Mouse (Mus musculus) midbrain, postnatal 0 days (tissue): ENCODE data around the gene Ctsz. TPM values are rescaled to one million over a fixed set of nuclear protein-coding genes. Genes with fewer than 3 reads are reported as not detected.

Source experiments
- ATAC-seq: fragments of 200-750 bp; cut with Nextera tagmentation; 2 replicates; pipeline ENCODE4 v1.8.0; 2017; ENCODE audit warnings: moderate number of reproducible peaks, mild to moderate bottlenecking, moderate TSS enrichment, moderate library complexity; ENCODE audit not compliant: low FRiP score
- DNase-seq: peaks from one replicate; pipeline ENCODE4 v3.0.0-alpha.2; 2015; ENCODE audit warnings: low spot score
- H3K27ac ChIP-seq: fragments of 300-500 bp; sonication (generic); 2 replicates; pipeline ENCODE4 v1.5.1; 2014; ENCODE audit warnings: low read depth, mild to moderate bottlenecking, low read length, mixed read lengths
- H3K27me3 ChIP-seq: fragments of 300-500 bp; sonication (generic); 2 replicates; pipeline ENCODE4 v1.6.1; 2014; ENCODE audit warnings: low read length, control low read depth, mixed read lengths; ENCODE audit not compliant: insufficient read depth
- H3K36me3 ChIP-seq: fragments of 300-500 bp; sonication (generic); 2 replicates; pipeline ENCODE4 v1.6.1; 2014; ENCODE audit warnings: low read length, control low read depth, mixed read lengths; ENCODE audit not compliant: insufficient read depth
- H3K4me1 ChIP-seq: fragments of 300-500 bp; sonication (generic); 2 replicates; pipeline ENCODE4 v1.6.1; 2014; ENCODE audit warnings: mild to moderate bottlenecking, control low read depth, antibody characterized with exemption, low read length, mixed read lengths; ENCODE audit not compliant: insufficient read depth
- H3K4me2 ChIP-seq: fragments of 300-500 bp; sonication (generic); 2 replicates; pipeline ENCODE4 v1.6.1; 2014; ENCODE audit warnings: low read depth, mild to moderate bottlenecking, low read length, mixed read lengths; ENCODE audit not compliant: poor library complexity, severe bottlenecking
- H3K4me3 ChIP-seq: fragments of 300-500 bp; sonication (generic); 2 replicates; pipeline ENCODE4 v1.5.1; 2014; ENCODE audit warnings: low read depth, mild to moderate bottlenecking, low read length, moderate library complexity
- H3K9ac ChIP-seq: fragments of 300-500 bp; sonication (generic); replicated peaks from 2 replicates; pipeline ENCODE4 v1.6.1; 2014; ENCODE audit warnings: mild to moderate bottlenecking, low read length, moderate library complexity, mixed read lengths; ENCODE audit not compliant: poor library complexity, severe bottlenecking
- H3K9me3 ChIP-seq: fragments of 300-500 bp; sonication (generic); 2 replicates; pipeline ENCODE4 v1.6.1; 2016; ENCODE audit warnings: low read length, control low read depth
- CTCF ChIP-seq: IDR thresholded peaks from 2 replicates; pipeline ENCODE4 v1.5.1; 2016; ENCODE audit warnings: antibody characterized with exemption, mild to moderate bottlenecking
- WGBS: fragments of 180-500 bp; shearing (Covaris S2); extraction: QIAGEN DNeasy Blood & Tissue Kit; methylation state at CpG from one replicate; pipeline ENCODE4 v1.1.7; 2014; 5-methylcytosine and 5-hydroxymethylcytosine counted together
- polyA plus RNA-seq: library from polyadenylated mRNA; unstranded; fragments of >200 nt; fragmentation: Nextera tagmentation; extraction: Ambion mirVana; gene quantifications from 2 replicates; pipeline ENCODE4 v1.2.1, GENCODE M21; 2015
- total RNA-seq: library from RNA; depleted of rRNA; stranded (reverse); fragments of >200 nt; gene quantifications from 2 replicates; pipeline ENCODE4 v1.2.3, GENCODE M21; 2014

Gene Ctsz
- total and polyA plus RNA-seq, 2 experiments from 2014 or later, result 47.8 to 48.4 TPM

- no peaks in the 10 kb centered on the region for H3K36me3 ChIP-seq
Measured at GRCm38 (mm10) chr2:174446492-174446891, 7.7 kb upstream of the Ctsz start.

DNA sequence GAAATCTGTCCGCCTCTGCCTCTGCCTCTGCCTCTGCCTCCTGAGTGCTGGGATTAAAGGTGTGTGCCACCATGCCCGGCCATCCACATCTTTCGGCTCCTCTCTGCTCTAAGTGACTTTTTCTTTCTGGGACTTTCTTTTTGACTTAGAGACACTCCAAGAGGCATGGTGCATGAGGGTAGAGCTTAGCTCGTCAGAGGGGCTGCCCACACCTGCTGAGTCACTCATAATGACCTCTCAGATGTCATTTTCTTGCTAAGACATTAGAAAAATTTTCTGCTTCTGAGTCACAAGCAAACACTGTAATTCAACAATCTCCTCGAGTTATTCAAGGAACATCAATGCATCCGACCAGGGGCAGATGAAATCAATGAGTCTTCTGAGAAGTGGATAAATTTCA lies 6.2 kb upstream of the Ctsz start:
- Histone ChIP-seq H3K9me3 (no peaks in the 10 kb centered on the region), H3K4me2 (no peak overlapping the region), H3K4me1 (no peaks in the 10 kb centered on the region), H3K9ac (no peak overlapping the region), H3K27ac (no peak overlapping the region), H3K36me3 (no peaks in the 10 kb centered on the region), H3K4me3 (no peak overlapping the region), H3K27me3 (no peaks in the 10 kb centered on the region)
- no peak for DNase-seq
- TF ChIP-seq CTCF, result no peak
- WGBS, result 81% methylated on average over 6 of the region's 6 CpGs
- no peak for ATAC-seq

More at GRCm38 (mm10) chr2:174446492-174446891, 7.7 kb upstream of the Ctsz start:
- H3K9me3 ChIP-seq, result no peaks in the 10 kb centered on the region
- no peak overlapping the region for H3K27ac ChIP-seq
- no peak overlapping the region for H3K9ac ChIP-seq
- no peak overlapping the region for H3K4me2 ChIP-seq
- H3K27me3 ChIP-seq, result no peaks in the 10 kb centered on the region
- no peak for ATAC-seq
- no peak for TF ChIP-seq CTCF
- no peak overlapping the region for H3K4me3 ChIP-seq
- 52% methylated on average over 7 of the region's 7 CpGs for WGBS
- DNase-seq, result no peak
- H3K4me1 ChIP-seq, result no peaks in the 10 kb centered on the region

DNA sequence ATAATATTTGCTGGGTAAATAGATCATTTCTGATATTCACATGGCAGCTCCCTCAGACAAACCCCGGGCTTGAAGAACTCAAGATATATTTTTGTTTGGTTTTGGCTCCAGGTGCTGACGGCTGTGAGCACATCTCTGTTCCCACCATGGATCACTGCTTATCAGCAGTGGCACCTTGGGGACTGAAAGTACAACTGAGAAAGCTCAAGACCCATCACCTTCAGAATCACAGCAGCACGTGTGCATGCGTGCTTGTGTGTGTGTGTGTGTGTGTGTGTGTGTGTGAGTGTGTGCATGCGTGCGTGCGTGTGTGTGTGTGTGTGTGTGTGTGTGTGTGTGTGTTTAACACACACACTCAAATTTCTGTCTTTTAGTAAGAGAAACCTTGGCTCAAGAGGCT lies 5.5 kb upstream of the Ctsz start:
- Histone ChIP-seq H3K27ac (no peak overlapping the region), H3K4me3 (no peak overlapping the region), H3K4me2 (no peak overlapping the region), H3K27me3 (no peaks in the 10 kb centered on the region), H3K36me3 (no peaks in the 10 kb centered on the region), H3K9ac (no peak overlapping the region), H3K9me3 (no peaks in the 10 kb centered on the region), H3K4me1 (no peaks in the 10 kb centered on the region)
- TF ChIP-seq CTCF, result no peak
- DNase-seq (no peak), ATAC-seq (no peak)
- 89% methylated on average over 7 of the region's 7 CpGs for WGBS

DNA sequence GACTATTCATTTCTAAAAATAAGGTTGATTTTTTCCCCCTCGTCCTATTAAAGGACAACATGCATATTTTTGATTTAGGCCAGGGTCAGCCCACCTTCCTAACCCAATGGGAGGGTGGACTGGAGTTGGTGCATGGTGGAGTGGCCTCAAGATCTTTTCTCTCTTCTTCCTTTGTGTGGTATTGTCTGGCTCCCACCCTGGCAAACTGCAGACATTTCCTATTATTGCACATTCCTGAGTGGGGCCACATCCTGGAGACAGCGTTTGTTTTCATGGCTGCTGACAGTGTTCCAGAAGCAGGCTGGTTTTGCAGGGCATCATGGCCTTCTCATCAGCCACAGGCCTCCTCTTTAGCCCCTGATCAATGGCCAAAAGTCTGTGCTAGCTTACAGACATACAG lies 4.2 kb upstream of the Ctsz start:
- no peaks in the 10 kb centered on the region for H3K9me3 ChIP-seq
- H3K4me2 ChIP-seq, result no peak overlapping the region
- no peak overlapping the region for H3K27ac ChIP-seq
- H3K36me3 ChIP-seq, result no peaks in the 10 kb centered on the region
- ATAC-seq, result no peak
- H3K9ac ChIP-seq, result no peak overlapping the region
- no peak for DNase-seq
- TF ChIP-seq CTCF, result no peak
- no peaks in the 10 kb centered on the region for H3K27me3 ChIP-seq
- no peak overlapping the region for H3K4me3 ChIP-seq
- H3K4me1 ChIP-seq, result peaks cover 9% of the 10 kb centered on the region; the same call in 1 of the 2 replicates
- WGBS, result 58% methylated on average over 2 of the region's 2 CpGs

DNA sequence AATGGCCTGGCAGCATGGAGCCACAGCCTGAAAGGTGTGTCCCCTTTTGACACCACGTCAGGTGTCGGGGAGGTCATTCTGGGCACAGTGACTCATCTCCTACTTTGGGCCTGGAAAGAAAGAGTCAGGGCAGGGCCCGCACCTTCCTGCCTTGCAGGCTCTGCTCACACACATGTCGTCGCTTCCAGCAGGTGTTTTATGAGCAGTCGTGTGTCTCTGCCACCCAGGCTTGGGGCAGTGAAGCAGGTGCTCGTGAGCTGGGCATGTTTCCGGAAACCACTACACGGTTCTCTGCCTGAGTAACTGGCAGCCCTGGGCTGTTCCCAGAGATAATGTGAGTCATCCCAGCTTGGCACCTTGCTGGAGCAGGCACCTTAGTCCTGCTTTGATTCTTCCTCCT lies 3.6 kb upstream of the Ctsz start:
- H3K36me3 ChIP-seq, result no peaks in the 10 kb centered on the region
- ATAC-seq, result no peak
- 88% methylated on average over 9 of the region's 9 CpGs for WGBS
- DNase-seq, result no peak
- H3K9me3 ChIP-seq, result no peaks in the 10 kb centered on the region
- H3K4me3 ChIP-seq, result no peak overlapping the region
- H3K9ac ChIP-seq, result no peak overlapping the region
- no peak overlapping the region for H3K27ac ChIP-seq
- H3K27me3 ChIP-seq, result no peaks in the 10 kb centered on the region
- no peak overlapping the region for H3K4me2 ChIP-seq
- H3K4me1 ChIP-seq, result peaks cover 9% of the 10 kb centered on the region; the same call in 1 of the 2 replicates
- TF ChIP-seq CTCF, result no peak

GRCm38 (mm10) chr2:174441898-174442297 lies 3.1 kb upstream of the Ctsz start:
- H3K36me3 ChIP-seq, result no peaks in the 10 kb centered on the region
- no peaks in the 10 kb centered on the region for H3K9me3 ChIP-seq
- ATAC-seq, result no peak
- DNase-seq, result no peak
- no peak overlapping the region for H3K27ac ChIP-seq
- no peak for TF ChIP-seq CTCF
- no peak overlapping the region for H3K4me3 ChIP-seq
- no peak overlapping the region for H3K4me2 ChIP-seq
- H3K4me1 ChIP-seq, result peaks cover 9% of the 10 kb centered on the region; the same call in 1 of the 2 replicates
- no peak overlapping the region for H3K9ac ChIP-seq
- H3K27me3 ChIP-seq, result no peaks in the 10 kb centered on the region
- 83% methylated on average over 4 of the region's 4 CpGs for WGBS
